Mouse (Mus musculus) adrenal gland, postnatal 36 days (tissue): Measurements from ENCODE around the gene Slc16a8. TPM values are rescaled to one million over a fixed set of nuclear protein-coding genes. Genes with fewer than 3 reads are reported as not detected.

ENCODE experiments used
- DNase-seq, 2 experiments: peaks; one replicate each; pipeline ENCODE4 v3.0.0; 2021; ENCODE audit warnings: mixed read lengths in 1 of 2
- long read RNA-seq, 2 experiments: library from polyadenylated mRNA; stranded (forward); transcript quantifications; one replicate each; pipeline ENCODE4 v2.0.0; 2021; ENCODE audit warnings: borderline sequencing depth in 2 of 2
- total RNA-seq, 2 experiments: library from RNA; stranded (reverse); gene quantifications; 2 replicates each; pipeline ENCODE4 v1.2.3; 2021

Gene Slc16a8
- total RNA-seq = not detected
- long read RNA-seq, experiment 1 = 0 reads
- long read RNA-seq, experiment 2 = 0 reads

- no peak for DNase-seq
Measured at GRCm38 (mm10) chr15:79254661-79255060, at the start of gene Slc16a8. Slc16a8 (minus strand) TSS chr15:79254761.

GRCm38 (mm10) chr15:79303725-79304124 is 49.2 kb upstream of the Slc16a8 start:
- DNase-seq = no peak

- DNase-seq = no peak
Measured at GRCm38 (mm10) chr15:79299563-79300155, 45.1 kb upstream of the Slc16a8 start.

- DNase-seq = no peak
Measured at GRCm38 (mm10) chr15:79298553-79298952, 44.0 kb upstream of the Slc16a8 start.

GRCm38 (mm10) chr15:79292779-79293178 is 38.2 kb upstream of the Slc16a8 start:
- DNase-seq = no peak

- no peak for DNase-seq
Measured at GRCm38 (mm10) chr15:79290340-79290739, 35.8 kb upstream of the Slc16a8 start.

GRCm38 (mm10) chr15:79289441-79289840 is 34.9 kb upstream of the Slc16a8 start:
- no peak for DNase-seq

GRCm38 (mm10) chr15:79288387-79288786 is 33.8 kb upstream of the Slc16a8 start:
- DNase-seq = no peak

- DNase-seq = no peak
Measured at GRCm38 (mm10) chr15:79287091-79287490, 32.5 kb upstream of the Slc16a8 start.

GRCm38 (mm10) chr15:79286141-79286540 is 31.6 kb upstream of the Slc16a8 start:
- no peak for DNase-seq

- DNase-seq = no peak
Measured at GRCm38 (mm10) chr15:79285399-79285798, 30.8 kb upstream of the Slc16a8 start, which contains the start of gene Baiap2l2. Baiap2l2 (minus strand) TSS chr15:79285537.

- DNase-seq = no peak
Measured at GRCm38 (mm10) chr15:79283371-79283770, 28.8 kb upstream of the Slc16a8 start.

- no peak for DNase-seq
Measured at GRCm38 (mm10) chr15:79282434-79282833, 27.9 kb upstream of the Slc16a8 start.

GRCm38 (mm10) chr15:79281389-79281788 is 26.8 kb upstream of the Slc16a8 start:
- DNase-seq = no peak

- DNase-seq = no peak
Measured at GRCm38 (mm10) chr15:79280850-79281249, 26.3 kb upstream of the Slc16a8 start.

GRCm38 (mm10) chr15:79280209-79280608 is 25.6 kb upstream of the Slc16a8 start:
- DNase-seq = peak in 1 of 2 experiments; percentile 34

- no peak for DNase-seq
Measured at GRCm38 (mm10) chr15:79277728-79278127, 23.2 kb upstream of the Slc16a8 start.

GRCm38 (mm10) chr15:79273020-79273419 is 18.5 kb upstream of the Slc16a8 start:
- no peak for DNase-seq

- peak; percentile 48 to 51 for DNase-seq
Measured at GRCm38 (mm10) chr15:79271124-79271746, 16.7 kb upstream of the Slc16a8 start.

GRCm38 (mm10) chr15:79270317-79271123 is 16.0 kb upstream of the Slc16a8 start:
- peak; percentile 84 to 91 for DNase-seq

GRCm38 (mm10) chr15:79268521-79268920 is 14.0 kb upstream of the Slc16a8 start:
- DNase-seq = no peak

- no peak for DNase-seq
Measured at GRCm38 (mm10) chr15:79265384-79265783, 10.8 kb upstream of the Slc16a8 start.

- DNase-seq = no peak
Measured at GRCm38 (mm10) chr15:79263726-79264125, 9.2 kb upstream of the Slc16a8 start.
